Mouse (Mus musculus): ENCODE measurements around the gene Med12l.

GRCm38 (mm10) chr3:59065937-59066336, 60.3 kb downstream of the Med12l start:
- TF ChIP-seq POLR2A (IDR thresholded peaks at IDR 0.05; ENCODE audit: borderline replicate concordance, extremely low read depth, low read depth, low read length), result no peak
- no peak for TF ChIP-seq CTCF (IDR thresholded peaks at IDR 0.05; ENCODE audit: insufficient read depth, low read length)

Data from lung, adult 2 months (tissue).